Mouse (Mus musculus) adrenal gland, adult 8-10 months (tissue): ENCODE results near the gene Cacna2d2. TPM values are rescaled to one million over a fixed set of nuclear protein-coding genes. Genes with fewer than 3 reads are reported as not detected.

Source experiments
- total RNA-seq, 4 experiments: library from RNA; stranded (reverse); gene quantifications; 2 replicates each; pipeline ENCODE4 v1.2.4; 2022

Cacna2d2 gene
- total RNA-seq, 4 experiments from 2014 or later, result 9.1 to 17.3 (median 11.7) TPM

Other genes with a start within 250 kb of the Cacna2d2 start
- gene Dock3, start 167.7 kb upstream of the Cacna2d2 start, total RNA-seq, result 10 to 100 TPM in 2 of 4 experiments, 1 to 10 TPM in 2; 6.1 to 14.8 (median 10.0) TPM
- gene Mapkapk3, start 109.7 kb upstream of the Cacna2d2 start, total RNA-seq, result 10 to 100 TPM; 32.7 to 41.4 (median 34.9) TPM
- 10 to 100 TPM in 1 of 4 experiments, 1 to 10 TPM in 3; 4.1 to 62.8 (median 6.5) TPM for gene Cish, start 103.6 kb upstream of the Cacna2d2 start, total RNA-seq
- 10 to 100 TPM; 11.6 to 19.6 (median 17.9) TPM for gene Hemk1, start 61.3 kb upstream of the Cacna2d2 start, total RNA-seq
- gene 6430571L13Rik, start 59.0 kb upstream of the Cacna2d2 start, total RNA-seq, result 1 to 10 TPM; 1.0 to 1.6 (median 1.3) TPM
- 10 to 100 TPM; 41.7 to 51.9 (median 46.5) TPM for gene Tmem115, start 134.3 kb downstream of the Cacna2d2 start, total RNA-seq
- 10 to 100 TPM; 21.1 to 28.3 (median 25.1) TPM for gene Cyb561d2, start 142.6 kb downstream of the Cacna2d2 start, total RNA-seq
- 10 to 100 TPM; 30.3 to 35.9 (median 32.0) TPM for gene Nprl2, start 142.6 kb downstream of the Cacna2d2 start, total RNA-seq
- gene Zmynd10, start 147.7 kb downstream of the Cacna2d2 start, total RNA-seq, result 1 to 10 TPM in 1 of 4 experiments, under 1 TPM in 2, not detected in 1; 0.41 to 1.7 (median 0.62) TPM
- gene Rassf1, start 151.9 kb downstream of the Cacna2d2 start, total RNA-seq, result 10 to 100 TPM; 16.1 to 33.1 (median 26.2) TPM
- gene Tusc2, start 163.6 kb downstream of the Cacna2d2 start, total RNA-seq, result 10 to 100 TPM; 55.1 to 64.1 (median 61.8) TPM
- gene Hyal2, start 168.3 kb downstream of the Cacna2d2 start, total RNA-seq, result 10 to 100 TPM; 27.3 to 47.0 (median 36.3) TPM
- gene Hyal1, start 177.3 kb downstream of the Cacna2d2 start, total RNA-seq, result 10 to 100 TPM in 1 of 4 experiments, 1 to 10 TPM in 3; 7.7 to 14.2 (median 9.3) TPM
- 10 to 100 TPM; 15.3 to 20.1 (median 17.0) TPM for gene Naa80, start 179.3 kb downstream of the Cacna2d2 start, total RNA-seq
- gene Hyal3, start 181.2 kb downstream of the Cacna2d2 start, total RNA-seq, result 1 to 10 TPM; 1.5 to 2.3 (median 2.0) TPM
- 10 to 100 TPM; 36.7 to 49.1 (median 39.8) TPM for gene Ifrd2, start 188.0 kb downstream of the Cacna2d2 start, total RNA-seq
- gene Sema3b, start 209.6 kb downstream of the Cacna2d2 start, total RNA-seq, result 1 to 10 TPM; 5.0 to 7.7 (median 6.2) TPM
- gene Gnai2, start 235.8 kb downstream of the Cacna2d2 start, total RNA-seq, result 100 to 1,000 TPM; 229 to 382 (median 295) TPM